Mouse (Mus musculus): ENCODE measurements around the gene Bend4. TPM values are rescaled to one million over a fixed set of nuclear protein-coding genes. Genes with fewer than 3 reads are reported as not detected.

Bend4 gene
- polyA plus RNA-seq, 1 experiment from 2014 or later, result 0.68 TPM

DNA sequence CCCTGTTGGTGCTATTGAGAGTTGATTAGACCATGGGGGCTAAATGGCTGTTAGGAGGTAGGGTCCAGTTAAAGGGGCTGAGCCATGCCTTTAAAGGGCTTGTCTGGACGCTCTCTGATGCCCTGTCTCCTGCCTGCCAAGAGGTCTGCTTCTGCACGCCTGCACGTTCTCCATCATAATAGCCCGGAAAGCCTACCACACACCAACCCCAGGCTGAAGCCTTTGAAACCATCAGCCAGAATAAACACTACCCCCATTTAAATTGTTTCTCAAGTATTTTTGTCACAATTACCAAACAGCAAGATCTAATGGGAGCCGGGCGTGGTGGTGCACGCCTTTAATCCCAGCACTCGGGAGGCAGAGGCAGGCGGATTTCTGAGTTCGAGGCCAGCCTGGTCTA is 65.8 kb downstream of the Bend4 start:
- Histone ChIP-seq H3K4me3 (ENCODE audit: low read depth, low read length) (no peak overlapping the region), H3K4me2 (replicated peaks; ENCODE audit: low read depth) (no peak overlapping the region), H3K4me1 (replicated peaks; ENCODE audit: control insufficient read depth, insufficient read depth) (no peaks in the 10 kb centered on the region), H3K9me3 (ENCODE audit: control insufficient read depth, low read length) (no peaks in the 10 kb centered on the region), H3K9ac (ENCODE audit: low read length) (no peak overlapping the region), H3K27me3 (ENCODE audit: control insufficient read depth, insufficient read depth, low read length) (no peaks in the 10 kb centered on the region), H3K36me3 (ENCODE audit: control insufficient read depth, insufficient read depth, low read length) (no peaks in the 10 kb centered on the region), H3K27ac (replicated peaks) (no peak overlapping the region)
- no peak for TF ChIP-seq CTCF (IDR thresholded peaks at IDR 0.05; ENCODE audit: low read depth)
- TF ChIP-seq EP300 (optimal IDR thresholded peaks at IDR 0.05), result no peak
- no peak for DNase-seq (ENCODE audit: low spot score)
- ATAC-seq (ENCODE audit: low FRiP score, low TSS enrichment), result no peak
- WGBS, result 90% methylated on average over 9 of the region's 10 CpGs

DNA sequence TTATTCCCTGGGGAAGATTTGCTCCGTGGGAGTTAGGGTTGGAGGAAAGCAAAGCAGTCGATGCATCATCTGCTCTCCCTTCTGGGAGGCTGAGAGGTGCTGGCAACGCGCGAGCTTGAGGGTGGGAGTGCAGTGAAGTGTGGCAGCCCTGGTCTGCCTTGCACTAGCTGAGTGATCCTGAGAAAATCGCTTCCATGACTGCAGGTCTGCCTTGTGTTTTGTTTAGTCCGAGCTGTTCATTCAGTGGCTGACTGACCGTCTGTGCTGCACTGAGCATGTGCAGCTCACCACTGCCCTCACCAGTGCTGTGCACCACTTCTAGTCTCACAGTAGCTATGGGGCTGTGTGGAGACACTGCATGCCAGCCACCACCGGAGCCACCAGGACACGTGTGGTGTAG is 79.2 kb downstream of the Bend4 start:
- H3K9me3 ChIP-seq (ENCODE audit: control insufficient read depth, low read length), result no peaks in the 10 kb centered on the region
- no peak overlapping the region for H3K9ac ChIP-seq (ENCODE audit: low read length)
- H3K4me3 ChIP-seq (ENCODE audit: low read depth, low read length), result no peak overlapping the region
- peaks cover 9% of the 10 kb centered on the region for H3K36me3 ChIP-seq (ENCODE audit: control insufficient read depth, insufficient read depth, low read length)
- H3K4me1 ChIP-seq (replicated peaks; ENCODE audit: control insufficient read depth, insufficient read depth), result no peaks in the 10 kb centered on the region
- no peaks in the 10 kb centered on the region for H3K27me3 ChIP-seq (ENCODE audit: control insufficient read depth, insufficient read depth, low read length)
- no peak overlapping the region for H3K4me2 ChIP-seq (replicated peaks; ENCODE audit: low read depth)
- DNase-seq (ENCODE audit: low spot score) (no peak), ATAC-seq (ENCODE audit: low FRiP score, low TSS enrichment) (no peak)
- no peak overlapping the region for H3K27ac ChIP-seq (replicated peaks)
- WGBS, result 82% methylated on average over 10 of the region's 10 CpGs
- TF ChIP-seq CTCF (IDR thresholded peaks at IDR 0.05; ENCODE audit: low read depth), result no peak
- no peak for TF ChIP-seq EP300 (optimal IDR thresholded peaks at IDR 0.05)

DNA sequence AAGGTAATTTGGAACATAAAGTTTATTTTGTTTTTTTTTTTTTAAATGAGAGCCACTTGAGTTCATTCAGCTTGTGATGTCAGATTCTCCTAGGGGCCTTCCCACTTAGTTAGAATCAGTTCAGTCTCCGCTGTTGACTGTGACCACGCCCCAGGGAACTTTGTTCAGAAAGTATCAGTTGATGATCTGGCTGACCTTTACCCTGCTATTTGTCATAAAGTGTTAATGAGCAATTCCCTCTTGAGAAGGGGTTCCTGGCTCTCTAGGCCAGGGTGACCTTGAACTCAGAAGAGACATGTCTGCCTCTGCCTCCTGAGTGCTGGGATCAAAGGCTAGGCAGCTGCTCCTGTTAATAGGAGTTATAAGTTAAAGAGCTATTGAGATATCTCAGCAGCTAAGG is 81.0 kb downstream of the Bend4 start:
- no peaks in the 10 kb centered on the region for H3K27me3 ChIP-seq (ENCODE audit: control insufficient read depth, insufficient read depth, low read length)
- no peak overlapping the region for H3K27ac ChIP-seq (replicated peaks)
- H3K36me3 ChIP-seq (ENCODE audit: control insufficient read depth, insufficient read depth, low read length), result peaks cover 17% of the 10 kb centered on the region
- H3K4me2 ChIP-seq (replicated peaks; ENCODE audit: low read depth), result no peak overlapping the region
- no peak for ATAC-seq (ENCODE audit: low FRiP score, low TSS enrichment)
- 74% methylated on average over 2 of the region's 2 CpGs for WGBS
- TF ChIP-seq EP300 (optimal IDR thresholded peaks at IDR 0.05) (no peak), CTCF (IDR thresholded peaks at IDR 0.05; ENCODE audit: low read depth) (no peak)
- H3K4me3 ChIP-seq (ENCODE audit: low read depth, low read length), result no peak overlapping the region
- no peak overlapping the region for H3K9ac ChIP-seq (ENCODE audit: low read length)
- DNase-seq (ENCODE audit: low spot score), result no peak
- H3K4me1 ChIP-seq (replicated peaks; ENCODE audit: control insufficient read depth, insufficient read depth), result no peaks in the 10 kb centered on the region
- no peaks in the 10 kb centered on the region for H3K9me3 ChIP-seq (ENCODE audit: control insufficient read depth, low read length)

Other genes with a start within 250 kb of the Bend4 start
- gene Tmem33, start 167.7 kb downstream of the Bend4 start, polyA plus RNA-seq (2015; fragmentation: Nextera tagmentation; extraction: Ambion mirVana), result 98.1 and 106 TPM in 2 replicates
- gene Slc30a9, start 121.4 kb downstream of the Bend4 start, polyA plus RNA-seq (2015; fragmentation: Nextera tagmentation; extraction: Ambion mirVana), result 54.0 and 56.2 TPM in 2 replicates
- gene Shisa3, start 179.6 kb upstream of the Bend4 start, polyA plus RNA-seq (2015; fragmentation: Nextera tagmentation; extraction: Ambion mirVana), result 13.7 and 14.5 TPM in 2 replicates

Data from stomach, postnatal 0 days (tissue).